Mouse (Mus musculus) kidney, embryonic 16.5 days (tissue): Measurements from ENCODE around the gene Tjp1. TPM values are rescaled to one million over a fixed set of nuclear protein-coding genes. Genes with fewer than 3 reads are reported as not detected.
A peak's percentile ranks its signal among the peaks of the same experiment; 100 is the strongest.

Experiments used
- ATAC-seq: fragments of 200-750 bp; cut with Nextera tagmentation; 2 replicates; pipeline ENCODE4 v1.8.0; 2017; ENCODE audit warnings: moderate TSS enrichment; ENCODE audit not compliant: low FRiP score, low TSS enrichment
- H3K27ac ChIP-seq: fragments of 300-500 bp; sonication (generic); 2 replicates; pipeline ENCODE4 v1.5.1; 2014; ENCODE audit warnings: low read length
- H3K27me3 ChIP-seq: fragments of 300-500 bp; sonication (generic); 2 replicates; pipeline ENCODE4 v1.6.1; 2014; ENCODE audit warnings: low read length, control low read depth, mixed read lengths; ENCODE audit not compliant: insufficient read depth
- H3K36me3 ChIP-seq: fragments of 300-500 bp; sonication (generic); 2 replicates; pipeline ENCODE4 v1.6.1; 2014; ENCODE audit warnings: low read length, control low read depth, mixed read lengths; ENCODE audit not compliant: insufficient read depth
- H3K4me1 ChIP-seq: fragments of 300-500 bp; sonication (generic); 2 replicates; pipeline ENCODE4 v1.6.1; 2014; ENCODE audit warnings: low read length, control low read depth, mixed read lengths; ENCODE audit not compliant: insufficient read depth
- H3K4me2 ChIP-seq: fragments of 300-500 bp; sonication (generic); replicated peaks from 2 replicates; pipeline ENCODE4 v1.6.1; 2014; ENCODE audit warnings: low read depth, low read length
- H3K4me3 ChIP-seq: fragments of 300-500 bp; sonication (generic); 2 replicates; pipeline ENCODE4 v1.5.1; 2014; ENCODE audit warnings: mild to moderate bottlenecking, low read length
- H3K9ac ChIP-seq: fragments of 300-500 bp; sonication (generic); replicated peaks from 2 replicates; pipeline ENCODE4 v1.6.1; 2014; ENCODE audit warnings: low read length
- H3K9me3 ChIP-seq: fragments of 300-500 bp; sonication (generic); 2 replicates; pipeline ENCODE4 v1.6.1; 2016; ENCODE audit warnings: low read length, control low read depth
- WGBS: fragments of 180-500 bp; shearing (Covaris S2); extraction: QIAGEN DNeasy Blood & Tissue Kit; methylation state at CpG from one replicate; pipeline ENCODE4 v1.1.7; 2014; 5-methylcytosine and 5-hydroxymethylcytosine counted together
- polyA plus RNA-seq: library from polyadenylated mRNA; unstranded; fragments of >200 nt; fragmentation: Nextera tagmentation; extraction: Ambion mirVana; gene quantifications from 2 replicates; pipeline ENCODE4 v1.2.1, GENCODE M21; 2015

The Tjp1 gene
- polyA plus RNA-seq, 1 experiment from 2014 or later, result 29.1 TPM

- Histone ChIP-seq H3K27ac (no peak overlapping the region), H3K4me2 (no peak overlapping the region), H3K9ac (no peak overlapping the region), H3K36me3 (no peaks in the 10 kb centered on the region), H3K9me3 (no peaks in the 10 kb centered on the region), H3K4me1 (0 out of 2 replicates have a peak, but pooled peaks cover 3% of the 10 kb centered on the region), H3K4me3 (no peak overlapping the region), H3K27me3 (no peaks in the 10 kb centered on the region)
- no peak for ATAC-seq
- WGBS, result 93% methylated on average over 7 of the region's 7 CpGs
These were observed 142.8 kb downstream of the Tjp1 start for GRCm38 (mm10) chr7:65384775-65385174.

- WGBS, result 72% methylated on average over 10 of the region's 10 CpGs
- no peak for ATAC-seq
These were observed 144.9 kb downstream of the Tjp1 start for GRCm38 (mm10) chr7:65382515-65383283.

GRCm38 (mm10) chr7:65381896-65382295 is 145.7 kb downstream of the Tjp1 start:
- no peaks in the 10 kb centered on the region for H3K27me3 ChIP-seq
- ATAC-seq, result no peak
- no peaks in the 10 kb centered on the region for H3K36me3 ChIP-seq
- H3K9ac ChIP-seq, result no peak overlapping the region
- 62% methylated on average over 6 of the region's 6 CpGs for WGBS
- peaks cover 14% of the 10 kb centered on the region; the same call in 1 of the 2 replicates for H3K4me1 ChIP-seq
- no peak overlapping the region for H3K27ac ChIP-seq
- H3K4me3 ChIP-seq, result no peak overlapping the region
- H3K4me2 ChIP-seq, result no peak overlapping the region
- H3K9me3 ChIP-seq, result no peaks in the 10 kb centered on the region

More at GRCm38 (mm10) chr7:65382515-65383283, 144.9 kb downstream of the Tjp1 start:
- H3K27ac ChIP-seq, result peak overlapping the region; percentile 58; the same call in 1 of the 2 replicates
- no peaks in the 10 kb centered on the region for H3K27me3 ChIP-seq
- no peak overlapping the region for H3K4me2 ChIP-seq
- peaks cover 14% of the 10 kb centered on the region; the same call in 1 of the 2 replicates for H3K4me1 ChIP-seq
- no peak overlapping the region for H3K9ac ChIP-seq
- no peaks in the 10 kb centered on the region for H3K9me3 ChIP-seq
- no peak overlapping the region for H3K4me3 ChIP-seq
- H3K36me3 ChIP-seq, result no peaks in the 10 kb centered on the region

DNA sequence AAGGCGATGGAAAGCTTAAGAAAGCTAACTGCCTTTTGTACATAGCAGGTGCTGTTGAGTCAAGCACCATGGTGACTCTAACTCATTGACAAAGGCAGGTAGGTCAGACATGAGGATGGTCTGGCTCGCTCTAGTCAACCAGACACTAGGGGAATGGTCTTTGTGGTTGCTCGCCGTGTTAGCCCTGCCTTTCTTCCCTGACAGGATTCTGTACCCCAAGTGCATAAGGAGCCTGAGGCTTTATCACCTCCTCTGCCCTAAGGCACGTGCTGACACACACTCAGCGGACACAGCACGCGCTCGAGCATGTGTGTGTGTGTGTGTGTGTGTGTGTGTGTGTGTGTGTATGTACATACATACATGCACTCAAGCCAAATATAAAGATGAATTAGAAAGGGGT is 146.9 kb downstream of the Tjp1 start:
- H3K36me3 ChIP-seq, result no peaks in the 10 kb centered on the region
- H3K4me3 ChIP-seq, result no peak overlapping the region
- no peaks in the 10 kb centered on the region for H3K27me3 ChIP-seq
- H3K27ac ChIP-seq, result no peak overlapping the region
- H3K4me2 ChIP-seq, result no peak overlapping the region
- peaks cover 14% of the 10 kb centered on the region; the same call in 1 of the 2 replicates for H3K4me1 ChIP-seq
- 95% methylated on average over 9 of the region's 9 CpGs for WGBS
- no peaks in the 10 kb centered on the region for H3K9me3 ChIP-seq
- H3K9ac ChIP-seq, result no peak overlapping the region
- ATAC-seq, result no peak

DNA sequence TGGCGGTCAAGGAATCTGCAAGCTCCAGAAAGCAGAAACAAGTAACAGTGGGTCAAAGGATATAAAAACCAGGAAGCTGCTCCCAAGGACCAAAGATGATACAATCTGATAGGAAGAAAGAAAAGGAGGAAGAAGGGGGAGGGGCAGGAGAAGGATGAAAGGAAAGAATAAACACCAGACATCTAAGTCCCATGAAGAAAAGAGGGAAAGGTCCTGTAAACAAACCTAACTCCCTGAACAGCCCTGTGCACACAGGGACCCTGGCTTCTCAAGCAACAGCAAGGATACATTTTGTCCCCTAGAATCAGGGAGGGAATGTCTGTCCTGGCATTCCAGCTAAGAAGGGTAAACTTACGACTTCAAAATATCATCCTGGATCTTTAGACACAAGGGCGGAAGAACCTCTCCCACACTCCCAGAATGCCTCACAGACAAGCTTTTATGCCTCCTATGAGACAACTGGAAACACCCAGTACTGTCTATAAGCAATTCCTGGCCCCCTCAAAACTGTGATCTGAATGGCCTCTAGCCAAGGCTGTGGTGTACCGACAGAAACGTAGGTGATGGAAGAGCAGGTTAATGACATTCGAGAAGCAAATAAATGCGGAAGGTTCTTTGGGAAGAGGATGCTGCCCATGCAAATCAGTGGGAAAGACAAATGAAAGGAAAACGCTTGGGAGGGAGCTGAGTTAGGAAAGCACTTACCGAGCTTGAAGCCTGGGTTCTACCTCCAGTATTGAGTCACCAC is 148.6 kb downstream of the Tjp1 start:
- Histone ChIP-seq H3K9ac (no peak overlapping the region), H3K27me3 (no peaks in the 10 kb centered on the region), H3K4me3 (no peak overlapping the region), H3K4me1 (peaks cover 14% of the 10 kb centered on the region; the same call in 1 of the 2 replicates), H3K27ac (peak overlapping the region; percentile 13; the same call in 1 of the 2 replicates), H3K9me3 (no peaks in the 10 kb centered on the region), H3K4me2 (no peak overlapping the region), H3K36me3 (no peaks in the 10 kb centered on the region)
- no peak for ATAC-seq
- 39% methylated on average over 9 of the region's 9 CpGs for WGBS

- WGBS, result 95% methylated on average over 3 of the region's 3 CpGs
- peaks cover 14% of the 10 kb centered on the region; the same call in 1 of the 2 replicates for H3K4me1 ChIP-seq
- no peak for ATAC-seq
- no peak overlapping the region for H3K9ac ChIP-seq
- H3K4me2 ChIP-seq, result no peak overlapping the region
- H3K36me3 ChIP-seq, result no peaks in the 10 kb centered on the region
- no peak overlapping the region for H3K27ac ChIP-seq
- no peaks in the 10 kb centered on the region for H3K9me3 ChIP-seq
- H3K27me3 ChIP-seq, result no peaks in the 10 kb centered on the region
- H3K4me3 ChIP-seq, result no peak overlapping the region
These were observed 150.1 kb downstream of the Tjp1 start for GRCm38 (mm10) chr7:65377521-65377920.

DNA sequence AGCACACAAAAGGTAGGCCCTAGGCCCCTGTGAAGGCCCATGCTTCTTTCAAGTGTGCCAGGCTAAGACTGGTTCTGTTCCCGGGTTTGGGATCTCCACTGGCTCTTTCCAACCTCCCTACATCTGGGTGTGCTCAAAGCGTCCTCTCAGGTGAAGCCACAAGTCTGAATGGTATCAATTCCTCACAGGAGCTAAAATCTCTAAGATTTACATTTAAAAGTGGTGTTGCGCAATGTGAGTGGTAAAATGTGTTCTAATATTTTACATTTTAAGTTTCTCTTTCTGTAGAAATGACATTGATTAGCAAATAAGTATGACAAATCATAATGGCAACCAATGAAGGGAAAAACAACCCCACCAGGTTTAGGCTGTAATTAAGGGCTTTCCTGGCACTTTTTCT is 152.0 kb downstream of the Tjp1 start:
- peaks cover 16% of the 10 kb centered on the region; the same call in 1 of the 2 replicates for H3K4me1 ChIP-seq
- H3K9ac ChIP-seq, result no peak overlapping the region
- H3K9me3 ChIP-seq, result no peaks in the 10 kb centered on the region
- WGBS, result 88% methylated on average over 3 of the region's 3 CpGs
- H3K36me3 ChIP-seq, result no peaks in the 10 kb centered on the region
- no peak for ATAC-seq
- no peak overlapping the region for H3K4me2 ChIP-seq
- no peak overlapping the region for H3K4me3 ChIP-seq
- H3K27me3 ChIP-seq, result no peaks in the 10 kb centered on the region
- peak overlapping the region; percentile 53; the same call in 1 of the 2 replicates for H3K27ac ChIP-seq

- Histone ChIP-seq H3K36me3 (no peaks in the 10 kb centered on the region), H3K27me3 (no peaks in the 10 kb centered on the region), H3K4me2 (no peak overlapping the region; the same call in 1 of the 2 replicates), H3K9ac (no peak overlapping the region), H3K9me3 (no peaks in the 10 kb centered on the region), H3K4me1 (peaks cover 16% of the 10 kb centered on the region; the same call in 1 of the 2 replicates), H3K27ac (peak overlapping the region; percentile 53; the same call in 1 of the 2 replicates), H3K4me3 (no peak overlapping the region)
- 59% methylated on average over 8 of the region's 8 CpGs for WGBS
- ATAC-seq, result no peak
These were observed 152.4 kb downstream of the Tjp1 start for GRCm38 (mm10) chr7:65375176-65375575.

DNA sequence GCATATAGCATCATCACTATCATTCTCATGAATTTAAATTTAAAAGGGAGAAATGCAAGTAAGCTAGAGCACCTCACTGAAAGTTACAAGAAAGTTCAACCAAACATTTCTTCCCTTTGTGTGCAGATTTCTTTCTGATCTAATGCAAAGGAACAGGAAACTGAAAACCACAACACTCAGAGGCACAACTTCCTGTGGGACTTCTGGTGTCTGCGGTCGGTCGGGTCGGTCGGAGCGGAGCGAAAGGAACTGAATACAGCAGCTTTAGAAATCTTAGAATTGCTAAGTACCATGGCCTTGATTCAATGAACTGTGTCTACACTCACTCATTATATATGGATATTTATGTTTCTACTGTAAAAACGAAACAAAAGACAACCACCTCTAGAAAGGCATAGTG is 154.2 kb downstream of the Tjp1 start:
- Histone ChIP-seq H3K4me3 (no peak overlapping the region), H3K27me3 (no peaks in the 10 kb centered on the region), H3K27ac (peak overlapping the region; percentile 53; the same call in 1 of the 2 replicates), H3K36me3 (no peaks in the 10 kb centered on the region), H3K4me2 (peak overlapping the region; percentile 15; the same call in 1 of the 2 replicates), H3K4me1 (peaks cover 16% of the 10 kb centered on the region), H3K9ac (no peak overlapping the region), H3K9me3 (no peaks in the 10 kb centered on the region)
- ATAC-seq, result no peak
- WGBS, result 66% methylated on average over 8 of the region's 8 CpGs
